Mouse (Mus musculus): ENCODE measurements around the gene Lyg2.

Lyg2 gene

DNA sequence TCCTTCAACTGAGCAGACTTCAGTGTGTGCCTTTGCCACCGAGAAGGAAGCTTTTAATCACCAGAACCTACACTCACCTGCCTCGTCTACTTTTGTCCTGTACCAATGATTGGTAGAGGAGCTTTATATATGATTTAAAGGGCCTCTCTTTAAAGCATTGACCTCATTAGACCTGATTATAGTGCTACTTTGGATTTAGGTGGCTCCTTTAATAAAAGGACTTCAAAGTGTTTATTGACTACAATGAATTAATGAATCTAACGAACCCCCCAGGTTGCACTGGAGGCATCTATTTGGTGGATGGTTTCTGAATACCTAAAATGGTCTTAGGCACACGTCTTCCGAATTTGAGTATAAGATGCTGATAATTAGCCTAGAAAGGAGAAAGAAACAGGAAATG is at the start of gene Lyg2:
Gene Lyg2, minus strand, starts transcription at position 101 of the 400 bp plus-strand sequence.
- WGBS = 63% methylated on average over 5 of the region's 5 CpGs

GRCm38 (mm10) chr1:37965571-37965970 is 49.3 kb upstream of the Lyg2 start:
- 75% methylated on average over 10 of the region's 10 CpGs for WGBS

GRCm38 (mm10) chr1:37959486-37959885 is 43.2 kb upstream of the Lyg2 start:
- 46% methylated on average over 5 of the region's 5 CpGs for WGBS

DNA sequence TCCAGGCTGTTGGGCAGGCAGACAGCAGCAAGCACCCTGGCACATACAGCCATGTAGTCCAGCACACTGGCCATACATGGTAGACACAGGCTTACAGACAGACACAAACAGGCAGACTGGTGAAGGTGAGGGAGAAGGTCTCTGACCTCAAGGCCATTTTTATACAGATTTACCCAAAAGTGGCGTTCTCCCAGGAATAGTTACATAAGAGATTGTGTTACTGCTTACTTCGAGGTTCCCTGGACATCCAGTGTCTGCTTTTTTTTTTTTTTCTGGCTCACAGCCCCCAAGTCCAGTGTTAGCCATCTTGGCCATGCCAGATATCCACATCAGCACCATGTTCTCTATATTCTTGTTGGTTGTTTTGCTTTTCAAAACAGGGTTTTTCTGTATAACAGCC is 42.2 kb upstream of the Lyg2 start:
- WGBS = 78% methylated on average over 2 of the region's 2 CpGs

GRCm38 (mm10) chr1:37957659-37958058 is 41.4 kb upstream of the Lyg2 start, which contains the start of gene Lyg1:
Gene Lyg1, minus strand, starts transcription at chr1:37957759.
- WGBS = 85% methylated on average over 5 of the region's 5 CpGs

DNA sequence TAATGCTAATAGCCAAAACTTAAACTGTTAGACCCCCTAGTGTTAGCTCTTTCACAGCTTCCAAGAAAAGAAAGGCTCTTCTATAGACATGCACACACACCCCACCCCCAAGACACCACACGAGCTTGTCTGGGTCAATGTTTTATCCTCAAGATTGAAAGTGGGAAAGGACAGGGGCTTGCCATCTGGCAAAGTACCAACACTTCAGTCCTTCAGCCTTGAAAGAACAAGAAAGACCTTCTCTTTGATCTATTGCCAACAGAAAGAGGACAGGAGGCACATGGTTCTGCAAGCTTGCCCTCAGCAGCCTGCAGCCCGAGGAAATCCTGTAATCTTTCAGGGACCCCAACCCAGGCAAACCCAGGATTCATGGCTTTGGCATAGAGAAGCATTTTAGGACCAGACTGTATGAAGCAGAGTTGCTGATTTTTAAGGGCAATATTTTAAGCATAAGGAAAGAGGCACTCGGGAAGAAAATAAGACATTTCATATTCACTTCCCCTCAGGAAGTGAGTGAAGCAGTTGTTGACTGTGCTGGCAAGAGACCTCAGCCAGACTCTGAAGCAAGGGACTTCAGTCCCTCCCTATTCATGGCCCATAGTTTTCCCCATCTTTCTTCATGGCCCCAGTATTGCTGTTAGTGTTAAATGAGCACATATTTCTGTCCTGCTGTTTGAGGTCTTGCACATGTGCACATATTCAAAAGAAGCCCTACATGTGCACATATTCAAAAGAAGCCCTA is 40.6 kb upstream of the Lyg2 start:
- 26% methylated on average over 3 of the region's 3 CpGs for WGBS

DNA sequence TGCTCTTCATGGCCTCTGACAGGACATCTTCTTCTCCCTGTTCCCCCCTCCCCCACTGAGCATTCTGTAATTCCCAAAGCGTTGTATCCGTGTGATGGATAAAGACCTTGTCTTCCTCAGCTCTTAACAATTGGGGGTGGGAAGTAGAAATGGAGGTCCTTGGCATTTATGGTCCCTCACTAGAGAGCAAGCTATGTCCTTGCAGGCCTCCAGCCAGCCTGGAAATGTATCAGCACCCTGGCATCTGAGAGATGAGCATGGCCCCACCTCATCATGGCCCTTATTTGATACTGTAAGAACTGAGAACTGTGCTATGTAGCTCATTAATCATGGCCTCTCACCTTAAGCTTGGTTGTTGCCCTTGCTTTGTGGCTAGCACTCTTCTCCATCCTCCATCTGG is 39.0 kb upstream of the Lyg2 start:
- WGBS = 90% methylated on average over 2 of the region's 2 CpGs

- 74% methylated on average over 7 of the region's 7 CpGs for WGBS
These were observed 38.5 kb upstream of the Lyg2 start for GRCm38 (mm10) chr1:37954786-37955185.

GRCm38 (mm10) chr1:37948906-37949305 is 32.6 kb upstream of the Lyg2 start:
- WGBS = 81% methylated on average over 2 of the region's 2 CpGs

DNA sequence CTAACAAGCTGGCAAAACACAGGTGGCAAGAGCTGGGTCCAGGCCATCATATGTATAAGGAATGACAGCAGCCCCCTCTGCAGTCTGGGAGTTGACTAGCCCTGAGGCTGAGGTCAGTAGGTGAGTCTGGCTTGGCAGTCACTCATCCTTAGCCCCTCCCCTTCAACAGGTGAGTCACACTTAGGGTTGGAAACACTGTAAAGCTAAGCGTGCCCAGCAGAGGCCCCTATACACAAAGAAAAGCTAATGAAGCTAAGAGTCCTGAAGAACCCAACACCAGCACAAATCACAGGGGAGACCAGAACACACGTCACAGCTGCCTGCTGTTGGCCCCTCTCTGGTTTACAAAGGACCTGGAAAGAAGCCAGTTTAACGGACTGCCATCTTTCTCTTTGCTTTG is 15.5 kb upstream of the Lyg2 start:
- WGBS = 22% methylated on average over 3 of the region's 3 CpGs

DNA sequence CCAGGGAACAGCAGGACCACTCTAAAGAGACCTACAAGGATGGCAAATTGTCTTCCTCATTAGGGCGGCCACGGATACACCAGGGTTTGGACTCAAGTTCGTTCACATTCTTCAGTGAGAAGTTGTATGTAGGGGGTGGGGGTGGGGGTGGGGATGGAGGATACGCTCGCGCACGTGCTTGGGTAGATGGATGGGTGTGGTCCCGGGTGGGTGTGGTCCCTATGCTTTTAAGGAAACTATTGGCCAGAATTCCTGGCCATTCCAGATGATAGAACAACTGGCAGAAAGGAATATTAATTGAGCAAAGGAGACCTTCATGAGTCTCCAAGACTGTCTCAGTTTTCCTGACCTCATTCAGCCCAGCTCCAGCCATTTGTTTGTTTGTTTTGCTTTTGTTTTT is 9.7 kb upstream of the Lyg2 start:
- 82% methylated on average over 8 of the region's 8 CpGs for whole genome bisulfite sequencing

DNA sequence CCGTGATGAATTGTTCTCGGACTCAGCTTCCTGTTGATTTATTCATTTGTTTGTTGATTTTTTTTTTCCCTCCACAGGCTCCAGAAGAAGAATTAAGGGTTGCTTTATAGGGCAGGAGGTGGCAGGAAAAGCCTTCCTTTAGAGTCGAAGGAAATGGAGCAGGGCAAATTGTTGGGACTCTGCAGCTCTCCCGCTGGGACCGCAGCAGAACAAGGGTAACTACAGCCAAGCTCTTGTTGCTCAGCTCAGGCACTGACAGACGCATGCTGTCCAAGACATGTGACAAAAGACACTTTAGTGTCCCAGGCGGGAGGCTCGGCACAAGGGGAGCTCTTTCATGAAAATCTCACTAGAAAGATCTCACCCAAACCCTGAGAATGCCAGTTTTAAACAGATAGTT is 6.2 kb upstream of the Lyg2 start:
- 44% methylated on average over 8 of the region's 8 CpGs for WGBS

GRCm38 (mm10) chr1:37918096-37918495 is 1.8 kb upstream of the Lyg2 start:
- WGBS = 66% methylated on average over 6 of the region's 6 CpGs

- 67% methylated on average over 13 of the region's 13 CpGs for WGBS
These were observed 1.4 kb upstream of the Lyg2 start for GRCm38 (mm10) chr1:37917666-37918065.

DNA sequence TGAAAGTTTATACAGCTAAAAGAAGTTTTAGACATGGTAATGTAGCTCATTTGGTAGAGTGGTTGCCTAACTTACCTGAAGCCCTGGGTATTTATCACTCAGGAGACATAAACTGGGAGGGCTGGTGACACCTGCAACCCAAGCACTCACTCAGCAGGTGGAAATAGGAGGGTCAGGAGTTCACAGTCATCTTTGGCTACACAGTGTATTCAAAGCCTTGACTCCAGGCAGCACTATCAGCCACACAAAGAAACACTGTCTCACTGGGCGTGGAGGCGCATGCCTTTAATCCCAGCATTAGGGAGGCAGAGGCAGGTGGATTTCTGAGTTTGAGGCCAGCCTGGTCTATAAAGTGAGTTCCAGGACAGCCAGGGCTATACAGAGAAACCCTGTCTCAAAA is 3.5 kb downstream of the Lyg2 start:
- WGBS = 92% methylated on average over 2 of the region's 2 CpGs

DNA sequence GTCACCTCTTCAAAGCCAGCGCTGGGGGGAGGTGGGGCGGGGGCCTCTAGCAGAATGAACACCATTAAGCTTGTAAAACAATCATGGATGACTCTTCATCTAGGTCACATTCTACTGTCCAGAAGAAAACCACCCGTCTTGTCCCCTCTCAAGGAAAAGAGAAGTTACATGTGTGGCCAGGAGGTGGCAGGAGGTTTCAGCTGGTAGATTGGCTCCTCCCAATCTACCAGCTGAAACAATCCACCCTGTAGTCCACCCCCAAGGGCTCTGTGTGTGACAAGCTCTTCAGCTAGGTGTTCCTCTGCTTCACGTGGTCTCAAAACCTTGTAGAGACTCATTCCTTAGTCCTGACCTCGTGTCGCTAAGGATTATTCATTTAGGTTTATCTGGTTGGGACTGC is 13.1 kb downstream of the Lyg2 start:
- WGBS = 35% methylated on average over 6 of the region's 6 CpGs

DNA sequence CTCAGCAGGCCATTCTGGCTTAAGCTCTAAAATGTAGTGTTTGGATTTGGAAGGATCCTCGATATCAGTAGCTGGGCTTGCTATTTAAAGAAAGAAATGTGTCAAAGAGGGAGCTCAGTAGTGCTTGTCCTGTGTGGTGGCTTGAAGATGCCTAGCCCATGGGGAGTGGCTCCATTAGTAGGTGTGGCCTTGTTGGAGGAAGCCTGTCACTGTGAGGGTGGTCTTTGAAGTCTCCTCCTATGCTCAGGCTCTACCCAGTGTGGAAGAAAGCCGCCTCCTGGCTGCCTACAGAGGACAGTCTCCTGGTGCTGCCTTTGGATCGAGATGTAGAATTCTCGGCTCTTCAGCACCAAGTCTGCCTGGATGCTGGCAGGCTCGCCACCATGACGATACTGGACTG is 16.0 kb downstream of the Lyg2 start:
- WGBS = 69% methylated on average over 6 of the region's 6 CpGs

- 79% methylated on average over 4 of the region's 4 CpGs for WGBS
These were observed 16.5 kb downstream of the Lyg2 start for GRCm38 (mm10) chr1:37899816-37900215.

DNA sequence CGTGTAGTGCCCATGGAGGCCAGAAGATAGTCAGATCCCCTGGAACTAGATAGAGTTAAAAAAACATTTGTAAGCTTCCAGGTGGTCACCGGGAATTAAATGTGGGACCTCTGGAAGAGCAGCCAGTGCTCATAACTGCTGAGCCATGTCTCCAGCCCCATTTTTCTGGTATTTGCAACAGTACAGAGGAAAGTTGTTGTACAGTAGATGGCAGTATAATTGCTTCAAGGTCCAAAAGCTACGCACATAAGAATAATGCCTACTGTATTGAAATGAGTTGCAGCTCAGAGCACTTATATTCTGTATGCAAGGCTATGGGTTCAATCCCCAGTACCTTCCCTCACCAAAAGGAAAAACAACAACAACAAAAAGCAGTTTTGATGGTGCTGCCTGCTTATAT is 24.9 kb downstream of the Lyg2 start:
- 35% methylated on average over 3 of the region's 3 CpGs for WGBS

- under 1% methylated on average over 41 of the region's 41 CpGs for WGBS
These were observed 26.2 kb downstream of the Lyg2 start, which contains the start of the genes Mitd1 and Mrpl30 for GRCm38 (mm10) chr1:37890025-37890652. Gene Mitd1, minus strand, starts transcription at chr1:37890411. Gene Mrpl30, plus strand, starts transcription at chr1:37890477.

DNA sequence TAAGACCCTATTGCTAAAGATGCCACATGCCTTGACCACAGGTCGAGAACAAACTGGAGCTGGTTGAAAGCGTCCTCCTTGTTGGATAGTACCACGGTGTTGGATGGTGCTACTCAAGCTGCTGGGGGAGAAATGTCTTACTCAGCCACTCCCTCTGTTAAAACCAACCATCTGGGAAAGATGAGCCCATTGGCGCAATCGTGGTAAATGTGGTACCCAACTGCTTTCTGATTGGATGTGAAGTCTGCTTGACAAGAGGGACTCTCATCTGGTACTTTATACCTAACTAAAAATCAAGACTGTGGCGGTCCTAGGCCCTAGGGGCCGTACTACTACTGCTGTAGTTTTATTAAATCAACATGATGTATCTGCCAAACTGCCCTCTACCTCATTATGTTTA is 27.1 kb downstream of the Lyg2 start:
- 78% methylated on average over 7 of the region's 7 CpGs for WGBS

GRCm38 (mm10) chr1:37884451-37884850 is 31.8 kb downstream of the Lyg2 start:
- WGBS = 82% methylated on average over 4 of the region's 4 CpGs

- WGBS = 97% methylated on average over 4 of the region's 4 CpGs
These were observed 32.9 kb downstream of the Lyg2 start for GRCm38 (mm10) chr1:37883411-37883810.
